Mouse (Mus musculus) liver, embryonic 12.5 days (tissue): ENCODE data around the gene Reg3b. TPM values are rescaled to one million over a fixed set of nuclear protein-coding genes. Genes with fewer than 3 reads are reported as not detected.
"Not testable (repeated sequence)": the region's sequence is repeated elsewhere in the genome, so short reads cannot be mapped to it uniquely, and the experiment has no call there.

Experiments
- ATAC-seq: fragments of 200-750 bp; cut with Nextera tagmentation; 2 replicates; pipeline ENCODE4 v1.8.0; 2017; ENCODE audit warnings: moderate number of reproducible peaks, mild to moderate bottlenecking, moderate library complexity
- H3K27ac ChIP-seq: fragments of 300-500 bp; sonication (generic); 2 replicates; pipeline ENCODE4 v1.5.1; 2016; ENCODE audit warnings: mild to moderate bottlenecking
- H3K27me3 ChIP-seq: fragments of 300-500 bp; sonication (generic); replicated peaks from 2 replicates; pipeline ENCODE4 v1.6.1; 2016; ENCODE audit warnings: mild to moderate bottlenecking, moderate library complexity
- H3K36me3 ChIP-seq: fragments of 300-500 bp; sonication (generic); 2 replicates; pipeline ENCODE4 v1.6.1; 2016; ENCODE audit warnings: mild to moderate bottlenecking, moderate library complexity
- H3K4me1 ChIP-seq: fragments of 300-500 bp; sonication (generic); 2 replicates; pipeline ENCODE4 v1.6.1; 2016
- H3K4me2 ChIP-seq: fragments of 300-500 bp; sonication (generic); 2 replicates; pipeline ENCODE4 v1.6.1; 2016; ENCODE audit warnings: mild to moderate bottlenecking, moderate library complexity
- H3K4me3 ChIP-seq: fragments of 300-500 bp; sonication (generic); 2 replicates; pipeline ENCODE4 v1.5.1; 2016; ENCODE audit warnings: mild to moderate bottlenecking, moderate library complexity
- H3K9ac ChIP-seq: fragments of 300-500 bp; sonication (generic); 2 replicates; pipeline ENCODE4 v1.6.1; 2016; ENCODE audit warnings: mild to moderate bottlenecking, moderate library complexity
- H3K9me3 ChIP-seq: fragments of 300-500 bp; sonication (generic); replicated peaks from 2 replicates; pipeline ENCODE4 v1.6.1; 2016; ENCODE audit warnings: mild to moderate bottlenecking, moderate library complexity
- WGBS: fragments of 180-500 bp; shearing (Covaris S2); methylation state at CpG from one replicate; pipeline ENCODE4 v1.1.7; 2016; ENCODE audit not compliant: insufficient replicate concordance; 5-methylcytosine and 5-hydroxymethylcytosine counted together
- polyA plus RNA-seq: library from polyadenylated mRNA; unstranded; fragments of >200 nt; fragmentation: Nextera tagmentation; extraction: Ambion mirVana; gene quantifications from 2 replicates; pipeline ENCODE4 v1.2.1, GENCODE M21; 2016

Gene Reg3b
- polyA plus RNA-seq = not detected in 2 replicates

- Histone ChIP-seq H3K27me3 (no peaks in the 10 kb centered on the region), H3K4me2 (no peak within 1 kb of the TSS), H3K4me3 (no peak within 1 kb of the TSS), H3K36me3 (no peaks in the 10 kb centered on the region), H3K27ac (no peak within 1 kb of the TSS), H3K4me1 (no peaks in the 10 kb centered on the region), H3K9me3 (no peaks in the 10 kb centered on the region), H3K9ac (no peak within 1 kb of the TSS)
- 66% methylated on average over 2 of the region's 2 CpGs for WGBS
- ATAC-seq = no peak
Measured at GRCm38 (mm10) chr6:78370357-78370756, at the start of gene Reg3b. Gene Reg3b, plus strand, starts transcription at chr6:78370657.

- no peak for ATAC-seq
- no peaks in the 10 kb centered on the region for H3K4me1 ChIP-seq
Measured at GRCm38 (mm10) chr6:78327798-78328197, 42.7 kb upstream of the Reg3b start.

GRCm38 (mm10) chr6:78329166-78329565 lies 41.3 kb upstream of the Reg3b start:
- 66% methylated on average over 2 of the region's 2 CpGs for WGBS
- no peaks in the 10 kb centered on the region for H3K9me3 ChIP-seq
- H3K36me3 ChIP-seq = no peaks in the 10 kb centered on the region
- no peak overlapping the region for H3K9ac ChIP-seq
- no peak overlapping the region for H3K4me3 ChIP-seq
- H3K4me1 ChIP-seq = no peaks in the 10 kb centered on the region
- no peaks in the 10 kb centered on the region for H3K27me3 ChIP-seq
- no peak overlapping the region for H3K4me2 ChIP-seq
- H3K27ac ChIP-seq = no peak overlapping the region
- no peak for ATAC-seq

More at GRCm38 (mm10) chr6:78327798-78328197, 42.7 kb upstream of the Reg3b start:
- H3K36me3 ChIP-seq = no peaks in the 10 kb centered on the region
- H3K9ac ChIP-seq = no peak overlapping the region
- no peak overlapping the region for H3K4me2 ChIP-seq
- no peaks in the 10 kb centered on the region for H3K9me3 ChIP-seq
- no peak overlapping the region for H3K4me3 ChIP-seq
- no peaks in the 10 kb centered on the region for H3K27me3 ChIP-seq
- H3K27ac ChIP-seq = no peak overlapping the region

GRCm38 (mm10) chr6:78331919-78332569 lies 38.4 kb upstream of the Reg3b start:
- H3K9ac ChIP-seq = no peak overlapping the region
- H3K9me3 ChIP-seq = no peaks in the 10 kb centered on the region
- no peaks in the 10 kb centered on the region for H3K4me1 ChIP-seq
- no peak overlapping the region for H3K4me2 ChIP-seq
- H3K36me3 ChIP-seq = no peaks in the 10 kb centered on the region
- H3K27ac ChIP-seq = no peak overlapping the region
- H3K4me3 ChIP-seq = no peak overlapping the region
- H3K27me3 ChIP-seq = no peaks in the 10 kb centered on the region
- ATAC-seq = no peak
- 34% methylated on average over 7 of the region's 7 CpGs for WGBS

GRCm38 (mm10) chr6:78340296-78340695 lies 30.2 kb upstream of the Reg3b start:
- no peaks in the 10 kb centered on the region for H3K4me1 ChIP-seq
- no peaks in the 10 kb centered on the region for H3K9me3 ChIP-seq
- H3K9ac ChIP-seq = no peak overlapping the region
- H3K27me3 ChIP-seq = no peaks in the 10 kb centered on the region
- H3K4me2 ChIP-seq = no peak overlapping the region
- H3K36me3 ChIP-seq = no peaks in the 10 kb centered on the region
- ATAC-seq = no peak
- H3K27ac ChIP-seq = no peak overlapping the region
- no peak overlapping the region for H3K4me3 ChIP-seq

- no peaks in the 10 kb centered on the region for H3K36me3 ChIP-seq
- H3K4me3 ChIP-seq = no peak overlapping the region
- no peak overlapping the region for H3K27ac ChIP-seq
- no peak for ATAC-seq
- 51% methylated on average over 2 of the region's 2 CpGs for WGBS
- no peak overlapping the region for H3K9ac ChIP-seq
- no peaks in the 10 kb centered on the region for H3K4me1 ChIP-seq
- H3K9me3 ChIP-seq = no peaks in the 10 kb centered on the region
- no peak overlapping the region for H3K4me2 ChIP-seq
- no peaks in the 10 kb centered on the region for H3K27me3 ChIP-seq
Measured at GRCm38 (mm10) chr6:78341689-78342088, 28.8 kb upstream of the Reg3b start.

GRCm38 (mm10) chr6:78361971-78362563 lies 8.4 kb upstream of the Reg3b start:
- 36% methylated on average over 2 of the region's 2 CpGs for WGBS
- H3K9ac ChIP-seq = no peak overlapping the region
- ATAC-seq = no peak
- no peak overlapping the region for H3K4me3 ChIP-seq
- H3K27ac ChIP-seq = no peak overlapping the region
- no peaks in the 10 kb centered on the region for H3K27me3 ChIP-seq
- no peaks in the 10 kb centered on the region for H3K9me3 ChIP-seq
- no peaks in the 10 kb centered on the region for H3K4me1 ChIP-seq
- H3K4me2 ChIP-seq = no peak overlapping the region
- no peaks in the 10 kb centered on the region for H3K36me3 ChIP-seq

GRCm38 (mm10) chr6:78378765-78379164 lies 8.3 kb downstream of the Reg3b start, which contains the start of gene Reg3d:
Gene Reg3d, minus strand, starts transcription at chr6:78378865.
- Histone ChIP-seq H3K9me3 (no peaks in the 10 kb centered on the region), H3K9ac (no peak within 1 kb of the TSS), H3K36me3 (no peaks in the 10 kb centered on the region), H3K4me3 (no peak within 1 kb of the TSS), H3K4me2 (no peak within 1 kb of the TSS), H3K27me3 (no peaks in the 10 kb centered on the region), H3K27ac (no peak within 1 kb of the TSS), H3K4me1 (no peaks in the 10 kb centered on the region)
- 53% methylated on average over 2 of the region's 2 CpGs for WGBS
- no peak for ATAC-seq

GRCm38 (mm10) chr6:78380409-78380808 lies 10.0 kb downstream of the Reg3b start, which contains the start of gene Reg3a:
Gene Reg3a, plus strand, starts transcription at chr6:78380709.
- Histone ChIP-seq H3K4me1 (no peaks in the 10 kb centered on the region), H3K27ac (no peak within 1 kb of the TSS), H3K9ac (no peak within 1 kb of the TSS), H3K36me3 (no peaks in the 10 kb centered on the region), H3K9me3 (no peaks in the 10 kb centered on the region), H3K27me3 (no peaks in the 10 kb centered on the region), H3K4me3 (no peak within 1 kb of the TSS), H3K4me2 (no peak within 1 kb of the TSS)
- no peak for ATAC-seq

- H3K36me3 ChIP-seq = no peaks in the 10 kb centered on the region
- H3K9ac ChIP-seq = no peak overlapping the region
- ATAC-seq = no peak
- H3K4me2 ChIP-seq = no peak overlapping the region
- WGBS = 70% methylated on average over 3 of the region's 3 CpGs
- H3K27me3 ChIP-seq = no peaks in the 10 kb centered on the region
- no peaks in the 10 kb centered on the region for H3K9me3 ChIP-seq
- no peak overlapping the region for H3K27ac ChIP-seq
- no peaks in the 10 kb centered on the region for H3K4me1 ChIP-seq
- H3K4me3 ChIP-seq = no peak overlapping the region
Measured at GRCm38 (mm10) chr6:78385609-78386008, 15.2 kb downstream of the Reg3b start.

GRCm38 (mm10) chr6:78395323-78395722 lies 24.9 kb downstream of the Reg3b start, which contains the start of gene Reg2:
Gene Reg2, plus strand, starts transcription at chr6:78395623.
- H3K9me3 ChIP-seq, ATAC-seq, H3K4me2 ChIP-seq, H3K4me3 ChIP-seq, H3K9ac ChIP-seq, H3K4me1 ChIP-seq, H3K27me3 ChIP-seq, H3K27ac ChIP-seq, H3K36me3 ChIP-seq: not testable (repeated sequence)
- 82% methylated on average over 4 of the region's 17 CpGs for WGBS

- H3K4me3 ChIP-seq, H3K36me3 ChIP-seq, H3K9me3 ChIP-seq, H3K4me1 ChIP-seq, H3K27ac ChIP-seq, ATAC-seq, H3K4me2 ChIP-seq, H3K9ac ChIP-seq, H3K27me3 ChIP-seq: not testable (repeated sequence)
Measured at GRCm38 (mm10) chr6:78422411-78422810, 52.0 kb downstream of the Reg3b start, which contains the start of gene Reg1. Gene Reg1, plus strand, starts transcription at chr6:78422711.
